Mouse (Mus musculus): Measurements from ENCODE around the gene Duxf3.
"Not testable (repeated sequence)": the region's sequence is repeated elsewhere in the genome, so short reads cannot be mapped to it uniquely, and the experiment has no call there.

Gene Duxf3

DNA sequence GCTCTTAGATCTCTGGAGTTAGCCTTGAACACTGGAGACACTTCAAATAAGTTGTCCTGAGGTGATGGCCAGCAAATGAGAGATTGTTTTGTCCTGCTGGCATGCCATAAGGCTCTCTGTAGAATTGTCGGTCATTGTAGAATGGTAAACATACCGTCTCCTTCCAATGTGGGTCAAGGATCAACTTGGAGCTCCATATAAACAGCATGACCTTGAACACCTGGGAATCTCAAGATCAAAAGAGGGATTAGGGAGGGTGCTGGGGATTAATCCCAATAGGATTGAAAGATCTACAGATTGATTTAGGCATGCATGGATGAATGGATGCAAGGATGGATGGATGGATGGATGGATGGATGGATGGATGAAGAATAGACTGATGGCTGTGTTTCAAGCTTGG, 10.9 kb downstream of the Duxf3 start:
- not testable (repeated sequence) for DNase-seq (ENCODE audit: low spot score)

GRCm38 (mm10) chr10:58220726-58221125, 11.7 kb downstream of the Duxf3 start:
- no peak for DNase-seq (ENCODE audit: low spot score)

- DNase-seq (ENCODE audit: low spot score): no peak
Observed at GRCm38 (mm10) chr10:58217366-58217765, 15.1 kb downstream of the Duxf3 start.

DNA sequence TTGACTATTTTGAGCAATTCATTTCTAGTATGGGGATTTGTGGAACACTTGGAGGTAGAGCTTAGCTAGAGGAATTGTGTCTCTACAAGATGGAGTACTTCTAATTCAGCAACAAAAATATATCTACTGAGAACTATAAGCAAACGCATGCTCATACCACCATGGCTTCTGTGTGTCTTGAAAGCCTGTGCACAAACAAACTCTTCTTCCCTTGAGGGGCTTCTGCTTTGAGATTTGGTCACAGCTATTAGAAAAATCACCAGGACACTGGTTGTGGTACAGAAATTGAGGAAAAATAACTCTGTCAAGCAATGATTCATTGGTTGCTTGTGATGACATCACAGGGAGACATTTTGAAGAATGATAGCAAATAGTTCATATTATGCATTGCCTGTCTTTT, 17.1 kb downstream of the Duxf3 start:
- no peak for DNase-seq (ENCODE audit: low spot score)

GRCm38 (mm10) chr10:58214934-58215333, 17.5 kb downstream of the Duxf3 start:
- no peak for DNase-seq (ENCODE audit: low spot score)

- no peak for DNase-seq (ENCODE audit: low spot score)
Observed at GRCm38 (mm10) chr10:58214497-58214896, 18.0 kb downstream of the Duxf3 start.

- DNase-seq (ENCODE audit: low spot score): no peak
Observed at GRCm38 (mm10) chr10:58212230-58212629, 20.2 kb downstream of the Duxf3 start.

GRCm38 (mm10) chr10:58211213-58211612, 21.3 kb downstream of the Duxf3 start:
- DNase-seq (ENCODE audit: low spot score): no peak

GRCm38 (mm10) chr10:58210514-58210913, 22.0 kb downstream of the Duxf3 start:
- DNase-seq (ENCODE audit: low spot score): no peak

GRCm38 (mm10) chr10:58209710-58210467, 22.6 kb downstream of the Duxf3 start:
- no peak for DNase-seq (ENCODE audit: low spot score)

- DNase-seq (ENCODE audit: low spot score): no peak
Observed at GRCm38 (mm10) chr10:58206639-58207404, 25.7 kb downstream of the Duxf3 start.

- no peak for DNase-seq (ENCODE audit: low spot score)
Observed at GRCm38 (mm10) chr10:58205986-58206385, 26.5 kb downstream of the Duxf3 start.

All from urinary bladder, postnatal 10 days (tissue).